Mouse (Mus musculus): ENCODE results near the gene 9530068E07Rik. TPM values are rescaled to one million over a fixed set of nuclear protein-coding genes. Genes with fewer than 3 reads are reported as not detected.

The 9530068E07Rik gene
- total RNA-seq, 2 experiments from 2014 or later = 59.2 to 64.2 TPM

DNA sequence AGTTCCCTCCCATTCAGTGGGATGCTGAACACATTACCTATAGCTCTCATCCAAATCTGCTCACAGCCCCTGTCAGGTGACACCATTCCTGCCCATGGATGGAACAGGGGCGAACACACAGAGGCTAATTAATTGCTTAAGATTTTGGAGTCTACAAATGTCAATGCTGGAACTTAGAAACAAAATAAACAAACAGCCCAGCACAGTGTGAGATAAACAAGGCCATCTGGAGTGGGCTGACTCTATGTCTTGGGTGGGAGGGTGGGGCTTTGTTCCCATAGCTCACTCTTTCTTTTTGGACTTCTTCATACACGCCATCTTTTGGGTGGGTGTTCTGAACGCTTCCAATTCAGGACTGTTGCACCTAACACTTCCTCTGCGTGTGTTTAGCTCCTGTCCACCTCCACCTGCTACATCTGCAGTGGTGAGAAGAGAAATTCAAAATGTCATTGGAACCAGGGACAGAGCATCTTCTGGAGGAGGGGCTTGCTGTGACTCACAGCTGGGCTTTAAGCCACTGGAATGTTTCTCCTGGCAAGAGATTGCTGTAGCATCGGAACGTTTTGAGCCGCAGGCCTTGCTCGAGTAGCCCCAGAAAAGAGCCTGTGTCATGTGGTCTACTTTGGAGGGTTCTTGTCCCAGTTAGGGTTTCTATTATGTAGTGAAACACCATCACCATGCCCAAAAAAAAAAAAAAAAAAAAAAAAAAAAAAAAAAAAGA lies 37.0 kb downstream of the 9530068E07Rik start:
- H3K27ac ChIP-seq = no peak overlapping the region
- no peak overlapping the region for H3K4me3 ChIP-seq
- TF ChIP-seq CTCF (IDR thresholded peaks at IDR 0.05) = no peak
- peak in 1 of 2 experiments; percentile 53 for DNase-seq (ENCODE audit: extremely low spot score in 1 of 2, low spot score in 2 of 2)
- intact Hi-C loops (cut with DNase I) = loop anchor here (5.0 kb wide), 2 partner anchors 324 to 454 kb away; no protein-coding TSS in a partner anchor

DNA sequence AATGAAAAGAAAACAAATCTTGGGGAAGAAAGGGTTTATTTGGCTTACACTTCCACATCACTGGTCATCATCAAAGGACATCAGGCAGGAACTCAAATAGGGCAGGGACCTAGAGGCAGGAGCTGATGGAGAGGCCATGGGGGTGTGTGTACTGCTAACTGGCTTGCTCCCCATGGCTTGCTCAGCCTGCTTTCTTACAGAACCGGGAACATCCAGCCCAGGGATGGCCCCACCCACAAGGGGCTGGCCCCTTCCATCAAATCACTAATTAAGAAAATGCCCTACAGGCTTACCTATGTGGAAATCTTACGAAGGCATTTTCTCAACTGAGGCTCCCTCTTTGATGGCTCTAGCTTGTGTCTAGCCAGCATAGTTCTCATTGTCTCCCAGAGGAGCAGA lies 37.6 kb downstream of the 9530068E07Rik start:
- TF ChIP-seq CTCF (IDR thresholded peaks at IDR 0.05) = no peak
- DNase-seq (ENCODE audit: extremely low spot score in 1 of 2, low spot score in 2 of 2) = no peak
- H3K27ac ChIP-seq = peak overlapping the region; percentile 24; the same call in 1 of the 2 replicates
- no peak overlapping the region for H3K4me3 ChIP-seq
- intact Hi-C loops (cut with DNase I) = loop anchor here (5.0 kb wide), 2 partner anchors 324 to 454 kb away; no protein-coding TSS in a partner anchor

DNA sequence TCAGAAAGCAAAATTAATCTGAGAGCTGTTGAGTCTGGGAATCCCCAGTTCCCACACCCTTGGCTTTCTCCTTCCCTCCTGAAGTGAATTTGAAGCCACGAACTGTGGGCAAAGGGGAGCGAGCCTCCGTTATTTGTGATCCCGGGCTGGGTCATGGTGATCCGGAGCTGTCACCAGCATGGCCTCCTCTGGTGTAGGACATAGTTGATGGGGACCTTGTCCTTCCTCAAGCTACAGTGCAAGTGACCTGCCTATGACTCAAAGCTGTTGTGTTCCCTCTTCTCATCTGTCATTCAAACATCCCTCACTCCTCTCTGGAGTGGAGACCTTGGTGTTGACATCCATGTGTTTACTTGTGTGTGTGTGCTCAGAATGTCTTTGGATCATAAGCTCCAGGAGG lies 39.2 kb downstream of the 9530068E07Rik start:
- no peak overlapping the region for H3K27ac ChIP-seq
- intact Hi-C loops (cut with DNase I) = loop anchor here (5.0 kb wide), 1 partner anchor 212 kb away; no protein-coding TSS in a partner anchor
- no peak for DNase-seq (ENCODE audit: extremely low spot score in 1 of 2, low spot score in 2 of 2)
- H3K4me3 ChIP-seq = no peak overlapping the region
- TF ChIP-seq CTCF (IDR thresholded peaks at IDR 0.05) = no peak

DNA sequence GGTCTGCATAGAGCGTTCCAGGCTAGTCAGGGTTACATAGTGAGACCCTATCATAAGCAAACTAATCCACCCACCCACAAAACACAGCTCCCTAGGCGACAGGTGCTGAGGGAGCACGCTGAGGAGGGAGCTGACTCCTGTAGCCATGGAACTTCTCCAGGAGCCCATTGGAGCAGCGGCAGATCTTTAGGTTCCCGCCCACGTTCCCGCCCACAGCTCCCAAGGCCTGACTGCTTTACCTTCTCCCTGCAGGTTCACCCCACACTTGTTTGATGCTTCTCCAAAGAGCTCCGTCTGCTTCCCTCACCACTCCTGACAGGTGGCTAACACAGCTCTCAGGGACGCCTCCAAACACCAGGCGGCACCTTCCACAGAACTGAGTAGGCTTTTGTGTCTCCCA lies 40.9 kb downstream of the 9530068E07Rik start:
- TF ChIP-seq CTCF (IDR thresholded peaks at IDR 0.05) = peak; percentile 9; the same call in 1 of the 2 replicates
- DNase-seq (ENCODE audit: extremely low spot score in 1 of 2, low spot score in 2 of 2) = peak; percentile 73 to 77
- Histone ChIP-seq H3K27ac (no peak overlapping the region; the same call in 1 of the 2 replicates), H3K4me3 (no peak overlapping the region)
- intact Hi-C loops (cut with DNase I) = loop anchor here (2.0 to 5.0 kb wide), 2 partner anchors 100 to 210 kb away; no protein-coding TSS in a partner anchor

DNA sequence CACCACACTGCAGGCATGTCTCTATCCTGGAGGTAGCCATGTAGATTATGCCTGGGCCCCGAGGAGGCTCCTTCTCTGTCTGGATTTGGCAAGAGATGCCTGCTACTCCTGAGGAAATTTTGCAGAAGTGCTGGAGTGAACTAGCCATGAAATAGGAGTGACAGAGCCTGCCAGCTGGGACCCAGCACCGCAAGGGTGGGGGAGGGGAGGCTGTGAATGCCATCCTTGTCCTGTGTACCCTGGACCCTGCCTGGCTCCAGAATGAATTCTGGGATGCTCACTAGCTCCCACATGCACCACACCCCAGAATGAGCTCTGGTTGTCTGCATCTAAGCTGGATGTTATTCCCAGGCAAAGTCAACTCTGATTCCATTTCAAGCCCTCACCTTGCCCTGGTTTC lies 44.9 kb downstream of the 9530068E07Rik start:
- Histone ChIP-seq H3K4me3 (no peak overlapping the region), H3K27ac (no peak overlapping the region)
- no peak for TF ChIP-seq CTCF (IDR thresholded peaks at IDR 0.05)
- intact Hi-C loops (cut with DNase I) = no loop called here
- no peak for DNase-seq (ENCODE audit: extremely low spot score in 1 of 2, low spot score in 2 of 2)

DNA sequence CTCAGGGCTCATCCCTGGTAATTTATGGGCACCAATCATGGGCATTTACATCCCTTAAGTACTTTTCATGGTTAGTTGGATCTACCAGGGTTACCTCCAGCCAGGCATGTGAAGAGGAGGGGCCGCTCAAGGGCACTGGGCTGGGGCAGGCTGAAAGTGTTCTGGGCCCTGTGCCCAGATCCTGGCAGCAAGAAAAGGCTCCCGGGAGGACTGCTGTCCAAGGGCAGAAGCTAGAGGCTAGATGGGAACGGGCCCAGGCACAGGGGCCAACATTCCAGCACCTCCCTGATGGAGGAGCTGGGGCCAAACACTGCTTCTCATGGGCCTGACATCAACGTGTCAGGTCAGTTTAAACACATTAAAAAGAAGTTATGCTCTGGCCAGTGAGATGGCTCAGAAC lies 51.0 kb downstream of the 9530068E07Rik start:
- intact Hi-C loops (cut with DNase I) = no loop called here
- no peak overlapping the region for H3K4me3 ChIP-seq
- no peak for DNase-seq (ENCODE audit: extremely low spot score in 1 of 2, low spot score in 2 of 2)
- H3K27ac ChIP-seq = no peak overlapping the region
- TF ChIP-seq CTCF (IDR thresholded peaks at IDR 0.05) = no peak

DNA sequence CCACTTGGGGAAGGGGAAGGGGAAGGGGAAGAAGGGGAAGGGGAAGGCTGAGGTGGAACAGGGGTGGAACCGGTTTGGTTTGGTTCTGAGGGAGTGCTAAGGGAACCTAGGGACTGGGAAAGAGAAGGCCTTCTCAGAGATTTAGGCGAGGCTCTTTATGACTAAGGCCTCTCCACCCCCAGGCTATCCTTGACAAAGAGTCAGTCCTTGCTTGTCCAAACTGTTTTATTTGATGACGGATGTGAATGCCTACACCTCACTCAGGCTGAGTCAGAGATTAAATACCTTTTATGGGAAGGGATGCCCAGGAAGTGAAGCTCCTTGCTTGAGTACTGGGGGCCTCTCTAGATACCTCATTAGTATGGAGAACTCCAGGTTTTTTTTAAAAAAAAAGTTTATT lies 52.8 kb downstream of the 9530068E07Rik start:
- intact Hi-C loops (cut with DNase I) = no loop called here
- Histone ChIP-seq H3K27ac (no peak overlapping the region), H3K4me3 (no peak overlapping the region)
- TF ChIP-seq CTCF (IDR thresholded peaks at IDR 0.05) = no peak
- no peak for DNase-seq (ENCODE audit: extremely low spot score in 1 of 2, low spot score in 2 of 2)

DNA sequence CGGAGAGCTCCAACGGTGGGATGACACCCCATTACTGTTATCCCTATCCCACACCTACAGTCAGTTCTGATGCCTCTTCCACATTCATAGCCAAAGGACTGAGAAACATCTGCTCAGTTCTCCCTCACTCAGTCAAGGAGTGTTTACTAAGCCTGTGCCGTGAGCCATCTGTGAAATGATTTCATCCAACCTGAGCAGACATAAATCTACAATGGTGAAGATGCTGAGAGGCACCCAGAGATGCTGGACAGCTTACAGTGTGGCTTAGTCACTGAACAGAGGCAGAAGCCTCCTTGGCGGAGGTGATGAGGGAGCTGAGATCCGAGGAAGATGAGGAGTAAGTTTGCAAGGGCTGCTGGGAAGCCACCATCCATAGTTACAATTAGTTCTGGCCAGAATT lies 62.1 kb downstream of the 9530068E07Rik start:
- no peak for DNase-seq (ENCODE audit: extremely low spot score in 1 of 2, low spot score in 2 of 2)
- no peak overlapping the region for H3K4me3 ChIP-seq
- no peak for TF ChIP-seq CTCF (IDR thresholded peaks at IDR 0.05)
- H3K27ac ChIP-seq = no peak overlapping the region
- intact Hi-C loops (cut with DNase I) = no loop called here

Other genes with a start within 250 kb of the 9530068E07Rik start
- gene Olfr1371, start 182.4 kb upstream of the 9530068E07Rik start, total RNA-seq (2021) = not detected
- 100 to 1,000 TPM; 436 to 471 TPM for gene Skp1a, start 164.4 kb upstream of the 9530068E07Rik start, total RNA-seq (2021)
- 1 to 10 TPM; 3.8 to 5.0 TPM for gene Tcf7, start 113.4 kb upstream of the 9530068E07Rik start, total RNA-seq (2021)
- 100 to 1,000 TPM; 518 to 557 TPM for gene Vdac1, start 35.6 kb upstream of the 9530068E07Rik start, total RNA-seq (2021)

Data from left cerebral cortex, adult 2 months (tissue).